Mouse (Mus musculus): ENCODE data around the gene Sh2d5. TPM values are rescaled to one million over a fixed set of nuclear protein-coding genes. Genes with fewer than 3 reads are reported as not detected.

Gene Sh2d5
- total RNA-seq, 2 experiments from 2014 or later, result 0.08 to 0.12 TPM

Other genes starting within 250 kb of the Sh2d5 start
- 10 to 100 TPM; 46.7 to 52.0 TPM for gene Hp1bp3, start 34.1 kb upstream of the Sh2d5 start, total RNA-seq (2021)
- gene Kif17, start within 50 bp of the Sh2d5 start, total RNA-seq (2021), result not detected
- 10 to 100 TPM; 31.3 to 31.8 TPM for gene Ddost, start 54.3 kb downstream of the Sh2d5 start, total RNA-seq (2021)
- 100 to 1,000 TPM; 452 to 656 TPM for gene Pink1, start 75.9 kb downstream of the Sh2d5 start, total RNA-seq (2021)
- gene Cda, start 117.6 kb downstream of the Sh2d5 start, total RNA-seq (2021), result under 1 TPM in 1 of 2 experiments, not detected in 1; 0.62 TPM
- gene Fam43b, start 146.1 kb downstream of the Sh2d5 start, total RNA-seq (2021), result not detected
- gene Mul1, start 184.3 kb downstream of the Sh2d5 start, total RNA-seq (2021), result 10 to 100 TPM; 34.1 to 34.9 TPM
- 1 to 10 TPM; 3.4 to 3.9 TPM for gene Camk2n1, start 203.9 kb downstream of the Sh2d5 start, total RNA-seq (2021)